Mouse (Mus musculus): ENCODE measurements at regions not wholly inside any gene's neighbourhood (a gene's known extent, or its start where the extent isn't known, plus 50 kb on each side); places are given as distances from the start of the nearest gene placed in this dataset.

DNA sequence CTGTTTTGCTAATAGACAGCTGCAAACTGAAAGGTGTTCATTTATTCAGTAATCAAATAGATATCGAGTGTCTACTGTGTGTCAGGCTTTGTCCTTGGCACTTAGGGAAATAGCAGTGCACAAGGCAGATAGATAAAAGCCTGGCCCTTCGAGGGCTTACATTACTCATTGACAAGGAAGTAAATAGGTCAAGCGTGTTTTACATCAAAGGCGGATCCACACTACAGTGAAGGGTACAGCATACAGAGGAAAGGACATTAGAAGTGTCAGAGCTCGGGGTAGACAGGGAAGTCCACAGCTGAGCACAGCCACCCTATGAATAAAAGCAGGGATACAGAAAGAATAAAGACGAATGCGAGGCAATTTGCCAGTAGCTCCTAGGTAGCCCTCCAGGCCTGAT, 251.6 kb upstream of the Zfp703 start:
- no peak for TF ChIP-seq GATA1 (IDR thresholded peaks at IDR 0.05; ENCODE audit: low read length)

DNA sequence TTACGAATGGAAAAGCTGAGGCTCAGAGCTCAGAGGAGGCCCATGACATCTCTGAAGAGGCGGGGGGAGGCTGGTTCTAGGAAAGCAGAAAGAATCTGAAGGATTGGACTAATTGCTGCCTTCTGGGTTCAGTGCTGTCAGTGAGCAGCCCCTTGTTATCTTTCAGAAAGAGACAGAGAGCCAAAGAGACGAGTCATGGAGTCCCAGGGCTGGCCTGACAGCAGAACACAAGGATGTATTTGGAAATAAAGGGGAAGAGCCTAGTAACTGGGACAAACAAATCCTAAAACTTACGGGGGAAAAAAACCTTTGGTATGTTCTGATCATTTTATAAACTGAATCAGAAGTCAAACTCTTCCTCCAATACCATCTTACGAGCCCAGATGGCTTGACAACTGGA, 247.8 kb upstream of the Zfp703 start:
- TF ChIP-seq GATA1 (IDR thresholded peaks at IDR 0.05; ENCODE audit: low read length) = no peak

DNA sequence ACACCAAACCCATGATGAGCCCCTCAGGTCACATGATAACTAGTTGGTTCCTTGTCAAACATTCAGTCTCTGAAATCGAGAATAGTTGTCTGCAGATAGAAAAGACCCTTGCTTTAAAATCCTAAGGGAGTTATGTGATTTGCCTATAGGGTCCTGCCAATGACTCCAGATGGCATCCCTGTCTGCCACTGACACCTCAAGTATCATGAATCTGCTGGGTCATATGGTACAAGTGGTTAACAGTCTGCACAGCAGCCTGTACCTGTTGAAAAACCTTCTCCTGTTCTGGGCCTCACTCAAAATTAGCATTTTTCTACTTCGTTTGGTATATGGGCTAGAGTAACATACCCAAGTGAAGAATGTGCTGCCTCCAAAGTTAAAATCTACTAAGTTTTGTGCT, 246.0 kb upstream of the Zfp703 start:
- no peak for TF ChIP-seq GATA1 (IDR thresholded peaks at IDR 0.05; ENCODE audit: low read length)

DNA sequence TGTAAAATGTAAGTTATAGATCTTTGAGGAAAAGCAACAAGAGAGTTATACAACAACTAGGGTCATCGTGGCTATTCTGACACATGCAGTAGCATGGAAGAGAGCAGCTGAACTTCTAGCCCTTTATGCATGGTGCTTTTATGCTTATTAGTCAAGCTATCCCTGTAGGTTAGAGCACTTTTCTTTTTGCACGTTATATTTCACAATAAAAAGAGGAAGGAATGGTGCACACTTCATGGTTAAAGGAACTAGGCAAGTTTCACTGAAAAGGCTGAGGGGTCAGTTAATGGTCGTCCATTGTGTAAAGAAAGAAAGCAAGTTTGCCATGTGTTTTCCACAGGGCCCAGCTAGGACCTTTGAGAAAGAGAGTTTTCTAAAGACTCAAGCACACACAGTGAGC, 232.7 kb upstream of the Zfp703 start:
- no peak for TF ChIP-seq GATA1 (IDR thresholded peaks at IDR 0.05; ENCODE audit: low read length)

DNA sequence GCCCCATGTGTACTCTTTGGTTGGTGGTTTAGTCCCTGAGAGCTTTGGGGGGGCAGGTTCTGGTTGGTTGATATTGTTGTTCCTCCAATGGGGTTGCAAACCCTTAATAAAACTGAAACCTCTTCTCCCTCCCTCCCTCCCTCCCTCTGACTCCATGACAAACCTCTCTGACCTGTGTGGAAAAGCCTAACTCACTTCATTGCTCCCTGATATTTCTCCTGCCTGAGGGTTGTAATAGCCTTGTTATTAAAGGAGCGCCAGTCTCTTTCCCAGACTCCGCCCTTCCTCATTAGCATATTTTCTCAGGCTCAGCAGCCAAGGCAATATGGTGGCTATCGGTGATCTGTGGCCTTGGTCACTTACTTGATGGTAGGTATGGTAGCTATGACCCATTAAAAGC, 230.3 kb upstream of the Zfp703 start:
- TF ChIP-seq GATA1 (IDR thresholded peaks at IDR 0.05; ENCODE audit: low read length) = no peak

DNA sequence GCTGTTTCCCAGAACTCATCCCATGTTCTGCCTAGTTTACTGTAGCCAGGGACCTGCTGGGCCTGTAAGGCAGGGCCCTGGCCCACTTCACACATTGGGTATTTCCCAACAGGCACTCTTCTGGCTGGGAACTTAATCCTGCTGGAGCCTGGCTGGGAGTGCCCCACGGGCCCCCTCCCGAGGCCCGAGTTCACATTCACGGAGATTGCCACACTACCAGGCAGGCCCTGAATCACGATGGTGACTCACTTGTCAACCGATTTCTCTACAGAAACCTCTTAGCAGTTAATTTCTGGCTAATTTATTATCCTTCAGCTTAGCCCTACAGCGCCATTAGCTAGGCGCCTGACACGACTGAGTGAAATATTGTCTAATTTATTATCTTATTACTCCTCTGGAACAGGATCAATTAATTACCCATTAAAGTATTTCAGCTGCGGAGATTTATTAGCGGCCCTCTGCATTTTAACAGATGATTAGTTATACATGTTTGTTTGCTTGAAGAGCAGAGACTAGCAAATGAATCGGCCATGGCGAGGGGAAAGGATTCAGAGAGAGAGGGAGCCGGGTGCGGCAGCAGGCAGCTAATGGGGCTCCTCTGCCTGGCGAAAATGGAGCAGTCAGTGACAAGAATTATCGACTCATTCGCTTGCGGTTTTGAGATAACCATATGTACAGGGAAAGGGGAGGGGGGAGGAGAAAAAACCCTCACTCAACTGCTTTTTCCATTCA, 229.7 kb upstream of the Zfp703 start:
- peak; percentile 83 for TF ChIP-seq GATA1 (IDR thresholded peaks at IDR 0.05; ENCODE audit: low read length)

DNA sequence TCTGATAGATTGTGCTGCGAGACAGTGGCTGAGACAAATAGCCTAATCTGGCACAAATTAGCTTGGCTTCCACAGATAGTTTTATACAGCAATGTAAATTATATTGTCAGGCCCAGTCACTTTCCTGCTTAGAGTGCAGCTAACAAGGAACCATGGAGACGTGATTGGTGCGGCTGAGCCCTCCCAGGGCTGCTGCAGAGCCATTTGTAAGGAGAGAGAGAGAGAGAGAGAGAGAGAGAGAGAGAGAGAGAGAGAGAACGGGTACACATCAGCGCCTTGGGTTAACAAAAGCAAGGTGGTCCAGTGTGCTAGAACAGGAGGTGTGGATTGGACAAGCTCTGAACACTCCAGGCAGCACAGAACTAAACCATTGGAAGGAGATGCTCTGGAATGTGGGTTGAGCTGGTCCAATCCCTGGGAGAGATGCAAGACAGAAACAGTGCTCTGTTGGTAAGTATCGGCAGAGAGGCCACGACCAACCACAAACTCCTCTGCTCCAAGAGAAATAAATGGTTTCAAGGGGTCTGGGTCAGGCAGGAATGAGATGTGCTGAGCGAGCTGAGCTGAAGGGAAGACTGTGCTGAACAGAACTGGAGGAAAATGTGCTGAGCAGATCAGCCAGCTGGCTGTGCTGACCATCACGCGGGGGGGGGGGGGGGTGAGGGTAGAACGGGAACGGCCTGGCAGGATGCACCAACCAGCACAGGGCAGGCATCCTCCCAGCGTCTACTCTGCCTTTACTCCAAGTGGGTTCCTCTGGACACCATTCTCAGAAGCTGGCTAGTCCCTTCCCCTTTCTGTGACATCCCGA, 228.8 kb upstream of the Zfp703 start:
- no peak for TF ChIP-seq GATA1 (IDR thresholded peaks at IDR 0.05; ENCODE audit: low read length)

DNA sequence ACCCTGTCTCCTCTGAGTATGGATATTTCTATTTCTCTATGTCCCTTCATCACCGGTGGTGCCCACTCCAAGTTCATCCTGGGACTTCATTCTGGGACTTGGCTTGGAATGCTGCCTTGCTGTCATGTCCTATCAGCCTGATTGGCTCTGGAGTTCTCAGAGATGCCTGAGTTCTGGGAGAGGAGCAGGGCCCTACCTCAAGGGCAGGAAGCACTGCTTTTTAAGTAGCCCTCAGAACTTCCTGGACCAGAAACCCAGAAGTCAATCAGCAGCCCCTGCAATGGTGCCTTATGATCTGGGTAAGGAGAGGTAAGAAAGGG, 228.2 kb upstream of the Zfp703 start:
- no peak for TF ChIP-seq GATA1 (IDR thresholded peaks at IDR 0.05; ENCODE audit: low read length)

DNA sequence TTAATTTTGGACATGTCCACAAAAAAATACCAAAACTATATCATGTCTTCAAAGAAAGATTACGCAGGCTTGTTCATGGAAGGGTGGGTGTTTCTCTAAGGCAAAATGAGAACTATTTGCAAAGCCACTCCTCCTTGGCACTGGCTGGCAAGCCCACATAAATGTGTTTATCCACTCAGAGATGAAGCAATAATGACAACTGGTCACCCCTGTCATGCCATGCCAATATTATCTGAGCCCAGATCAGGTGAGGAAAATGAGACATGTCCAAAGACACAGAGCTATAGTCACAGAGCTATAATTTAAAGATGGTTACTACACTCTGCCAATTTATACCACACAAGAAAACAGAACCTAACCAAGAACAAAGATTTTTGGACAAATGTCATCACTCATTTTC, 227.0 kb upstream of the Zfp703 start:
- TF ChIP-seq GATA1 (IDR thresholded peaks at IDR 0.05; ENCODE audit: low read length) = no peak

DNA sequence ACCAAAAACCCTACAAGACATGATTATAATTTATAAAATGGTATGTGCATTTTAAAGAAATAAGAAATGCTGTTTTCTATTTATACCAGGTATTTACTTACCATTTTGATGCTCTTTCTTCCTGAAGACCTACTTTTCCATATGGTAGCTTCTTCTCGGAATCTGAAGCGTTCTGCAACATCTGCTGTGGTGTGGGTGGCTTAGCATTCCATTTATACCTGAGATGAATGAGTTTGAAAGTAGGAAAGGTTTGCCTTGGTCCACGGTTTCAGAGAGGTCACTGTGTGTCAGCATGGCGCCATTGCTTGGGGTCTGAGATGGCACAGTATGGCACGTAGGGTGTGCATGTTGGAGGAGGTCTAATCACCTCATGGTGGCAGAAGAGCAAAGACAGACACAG, 225.5 kb upstream of the Zfp703 start:
- no peak for TF ChIP-seq GATA1 (IDR thresholded peaks at IDR 0.05; ENCODE audit: low read length)

DNA sequence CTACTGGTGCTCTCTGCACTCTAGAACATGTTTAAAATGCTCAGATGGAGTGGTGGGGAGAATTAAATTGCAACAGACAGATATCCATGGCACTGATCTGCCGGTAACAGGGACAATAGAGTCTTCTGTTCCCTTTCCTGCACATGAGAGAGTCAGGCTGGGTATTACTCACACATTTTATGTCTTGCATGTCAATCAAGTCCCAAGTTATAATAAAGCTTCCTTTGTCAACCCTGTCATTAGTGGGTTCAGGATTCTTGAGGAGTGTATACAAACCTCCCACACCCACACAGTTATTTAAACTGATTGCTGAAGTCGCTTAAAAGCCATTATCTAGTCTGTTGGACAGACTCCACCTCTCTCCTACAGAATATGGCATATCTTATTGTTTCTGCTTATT, 220.7 kb upstream of the Zfp703 start:
- no peak for TF ChIP-seq GATA1 (IDR thresholded peaks at IDR 0.05; ENCODE audit: low read length)

DNA sequence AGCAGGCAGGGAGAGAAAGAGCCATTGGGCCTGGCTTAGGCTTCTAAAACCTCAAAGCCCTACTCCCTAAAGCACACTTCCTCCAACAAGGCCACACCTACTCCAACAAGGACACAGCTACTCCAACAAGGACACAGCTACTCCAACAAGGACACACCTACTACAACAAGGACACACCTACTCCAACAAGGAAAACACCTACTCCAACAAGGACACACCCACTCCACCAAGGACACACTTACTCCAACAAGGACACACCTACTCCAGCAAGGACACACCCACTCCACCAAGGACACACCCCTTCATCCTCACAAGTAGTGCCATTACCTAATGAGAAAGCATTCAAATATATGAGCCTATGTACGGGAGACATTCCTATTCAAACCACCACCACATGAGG, 216.4 kb upstream of the Zfp703 start:
- TF ChIP-seq GATA1 (IDR thresholded peaks at IDR 0.05; ENCODE audit: low read length) = no peak

DNA sequence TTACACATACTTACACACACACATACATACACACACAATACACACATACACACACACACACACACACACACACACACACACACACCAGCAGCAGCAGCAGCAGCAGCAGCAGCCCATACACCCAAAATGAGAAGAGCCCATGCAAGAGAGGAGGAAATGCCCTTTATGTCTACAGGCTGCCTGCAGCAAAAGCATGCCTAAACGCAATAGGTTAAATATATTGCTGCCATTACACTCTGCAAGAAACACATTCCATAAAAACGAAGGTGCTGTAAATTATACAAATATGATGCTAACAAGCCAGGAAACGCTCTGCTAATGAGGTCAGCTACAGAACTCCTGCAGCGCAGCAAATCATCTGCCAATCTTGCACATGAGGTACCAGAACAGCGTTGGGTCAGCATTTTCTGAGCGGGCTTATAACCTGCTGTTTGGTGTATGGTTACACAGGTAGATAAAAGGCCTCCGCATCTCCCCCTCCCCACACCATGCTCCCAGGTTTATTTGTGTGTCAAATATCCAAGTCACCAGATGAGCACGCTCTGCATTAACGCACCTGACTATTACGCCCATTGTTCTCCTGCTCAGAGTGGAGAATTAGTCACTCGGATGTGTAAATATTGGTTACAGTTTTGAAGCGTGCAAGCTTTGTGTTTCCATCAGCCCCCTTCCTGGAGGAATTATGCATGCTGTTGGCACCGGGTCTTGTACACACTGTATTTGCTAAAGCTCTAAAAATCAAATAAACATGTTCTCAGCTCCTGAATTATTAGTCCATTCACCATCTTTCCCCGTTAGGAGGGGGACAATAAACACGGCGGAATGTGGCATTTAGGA, 214.0 kb upstream of the Zfp703 start:
- TF ChIP-seq GATA1 (IDR thresholded peaks at IDR 0.05; ENCODE audit: low read length) = no peak

DNA sequence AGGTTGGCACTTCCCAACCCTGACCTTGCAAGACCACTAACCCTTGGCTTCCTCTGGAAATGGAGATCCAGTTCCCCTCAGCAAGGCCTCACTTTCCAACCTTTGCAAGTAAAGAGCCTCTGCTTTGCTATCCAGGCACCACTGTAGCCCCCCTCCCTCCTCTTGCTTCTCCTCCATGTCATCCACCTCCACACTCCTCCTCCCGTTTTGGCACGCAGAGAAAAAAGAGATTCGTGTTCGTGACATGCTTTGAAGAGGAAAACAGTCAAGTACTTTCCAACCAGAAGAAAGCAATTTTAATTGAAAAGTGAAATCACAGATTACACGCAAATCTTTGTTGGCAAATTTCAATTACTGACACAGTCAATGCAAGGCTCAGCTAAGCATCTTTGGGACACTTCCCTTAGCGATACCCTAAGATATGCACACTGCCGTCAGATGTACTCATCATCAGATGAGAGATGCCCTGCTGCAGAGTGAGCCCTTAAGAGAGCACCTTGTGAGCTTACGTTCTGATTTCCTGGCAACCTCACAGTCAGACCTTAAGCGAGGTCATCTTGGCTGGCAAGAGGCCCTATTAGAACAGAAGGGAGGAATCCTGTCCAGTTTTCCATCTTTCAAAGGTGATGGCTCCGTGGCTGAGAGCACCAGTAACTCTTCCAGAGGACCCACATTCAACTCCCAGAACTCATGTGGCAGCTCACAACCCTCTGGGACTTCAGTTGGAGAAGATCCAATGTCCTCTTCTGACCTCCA, 208.5 kb upstream of the Zfp703 start:
- no peak for TF ChIP-seq GATA1 (IDR thresholded peaks at IDR 0.05; ENCODE audit: low read length)

DNA sequence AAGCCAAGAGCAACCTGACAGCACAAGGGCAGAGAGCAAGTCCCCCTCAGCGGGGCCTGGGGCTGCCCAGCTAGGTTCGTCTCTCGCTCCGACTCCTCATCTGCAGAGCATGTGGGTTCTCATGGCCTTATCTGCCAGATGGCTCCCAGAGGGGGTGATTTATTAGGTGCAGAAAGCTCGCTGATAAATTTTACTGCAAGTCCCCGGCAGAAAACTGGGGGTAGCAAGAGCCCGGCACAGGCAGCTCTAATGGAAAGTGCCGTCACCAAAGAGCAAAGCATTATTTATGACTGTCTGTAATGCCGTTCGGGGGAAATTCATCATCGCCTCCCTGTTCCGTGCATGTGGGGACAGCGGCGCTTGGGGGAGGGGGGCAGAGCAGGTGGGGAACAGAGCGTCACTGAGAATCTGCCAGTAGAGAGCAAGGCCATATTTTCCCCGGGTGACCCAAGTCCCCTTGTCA, 206.7 kb upstream of the Zfp703 start:
- no peak for TF ChIP-seq GATA1 (IDR thresholded peaks at IDR 0.05; ENCODE audit: low read length)

Data from G1E-ER4 (cell line).